Mouse (Mus musculus) adrenal gland, adult 2 months (tissue): ENCODE measurements around the gene Nipal1. TPM values are rescaled to one million over a fixed set of nuclear protein-coding genes. Genes with fewer than 3 reads are reported as not detected.

Source experiments
- DNase-seq: peaks from one replicate; pipeline ENCODE4 v3.0.0; 2021
- polyA plus RNA-seq: library from polyadenylated mRNA; depleted of rRNA; stranded (reverse); fragments of >200 nt; gene quantifications from 2 replicates; pipeline ENCODE4 v1.2.3, GENCODE M21; 2012
- total RNA-seq, 2 experiments: library from RNA; stranded (reverse); gene quantifications; 2 replicates each; pipeline ENCODE4 v1.2.3; 2021

The Nipal1 gene
- total and polyA plus RNA-seq, 3 experiments = 0.15 to 2.8 (median 0.38) TPM

GRCm38 (mm10) chr5:72664854-72665253 lies 17.3 kb downstream of the Nipal1 start:
- no peak for DNase-seq

DNA sequence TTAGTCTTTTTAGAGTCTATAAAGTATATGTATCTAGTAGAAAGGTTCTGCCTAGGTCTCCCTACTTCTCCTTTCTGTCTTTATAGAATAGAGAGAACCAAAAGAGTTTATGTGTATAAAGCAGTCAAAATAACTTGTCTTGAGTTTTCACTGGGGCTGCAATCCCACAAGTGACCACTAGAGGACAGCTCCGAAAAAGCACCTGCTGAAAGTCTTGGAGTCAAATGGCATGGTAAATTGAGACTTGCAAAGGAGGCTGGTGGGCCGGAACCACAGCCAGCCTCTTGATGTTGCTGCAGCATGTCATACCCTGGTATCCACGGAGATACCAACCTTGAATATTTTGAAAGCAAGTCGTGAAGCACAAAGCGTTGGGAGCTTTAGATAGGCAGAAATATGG lies 17.7 kb downstream of the Nipal1 start:
- peak; percentile 13 for DNase-seq

DNA sequence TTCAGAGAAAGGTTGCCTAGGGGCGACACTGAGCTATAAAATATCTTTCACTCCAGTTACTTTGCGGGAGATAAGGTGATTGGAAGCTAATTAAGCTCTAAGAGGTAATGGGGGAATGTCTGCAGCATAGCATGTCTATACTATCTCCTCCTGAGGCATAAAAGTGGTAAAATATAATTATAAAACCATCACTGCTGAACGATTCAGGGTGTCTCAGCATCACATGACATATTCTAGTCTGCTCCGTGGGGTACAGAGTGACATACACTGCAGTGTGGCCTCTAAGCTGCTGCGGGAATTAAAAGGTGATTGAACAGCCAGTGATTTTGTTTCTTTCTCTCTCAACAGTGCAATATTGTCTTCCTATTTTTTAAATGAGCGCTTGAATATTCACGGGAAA lies 18.8 kb downstream of the Nipal1 start:
- no peak for DNase-seq

GRCm38 (mm10) chr5:72668351-72668750 lies 20.8 kb downstream of the Nipal1 start:
- DNase-seq = no peak

DNA sequence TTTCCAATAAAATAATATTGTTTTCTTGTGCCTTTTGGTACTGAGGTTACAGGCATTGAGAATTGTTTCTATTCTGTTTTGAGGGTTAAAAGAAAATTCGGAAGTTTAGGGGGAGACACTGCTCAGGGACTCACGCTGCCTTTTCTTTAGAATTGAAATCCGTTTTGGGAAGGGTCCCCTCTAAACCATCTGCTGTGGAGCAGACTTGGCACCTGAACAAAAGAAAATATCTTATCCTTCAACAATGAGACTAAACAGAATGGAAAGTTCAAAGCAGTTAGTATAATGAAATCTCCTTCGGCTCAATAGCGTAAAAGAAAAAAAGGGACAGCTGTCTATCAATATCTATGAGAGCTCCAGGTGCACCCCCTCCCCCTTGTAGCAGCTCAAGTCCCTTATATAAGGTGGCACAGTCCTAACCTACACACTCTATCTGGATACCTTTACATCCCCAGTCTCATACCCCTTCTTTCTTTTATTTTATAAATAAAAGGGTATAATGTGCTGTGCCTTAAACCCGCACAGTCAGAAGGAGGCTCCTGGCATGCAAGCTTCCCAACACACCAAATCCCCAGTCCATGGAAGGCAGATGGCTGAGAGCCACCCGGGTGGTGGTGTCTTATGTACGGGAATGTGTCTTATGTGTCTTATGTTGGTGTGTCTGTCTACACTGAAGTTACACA lies 23.6 kb downstream of the Nipal1 start:
- DNase-seq = no peak

- DNase-seq = no peak
Measured at GRCm38 (mm10) chr5:72674994-72675542, 27.5 kb downstream of the Nipal1 start.

DNA sequence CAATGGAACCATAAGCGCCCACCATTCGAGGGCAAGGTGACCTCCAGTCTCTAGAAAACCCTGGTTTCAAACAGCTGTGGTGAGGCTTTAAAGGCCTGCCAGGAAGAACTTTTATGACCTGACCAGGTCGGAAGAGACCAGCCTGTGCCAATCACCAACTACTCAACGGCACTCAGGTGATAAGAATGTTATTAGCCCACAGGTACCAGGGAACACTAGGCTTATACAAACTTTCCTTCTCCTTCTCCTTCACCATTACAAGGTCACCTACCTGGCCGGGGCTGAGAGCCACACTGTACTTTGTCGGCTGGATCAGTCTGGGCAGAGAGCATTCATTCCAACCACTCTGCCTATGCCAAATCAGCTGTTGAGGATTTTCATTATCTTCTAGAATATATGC lies 33.9 kb downstream of the Nipal1 start:
- no peak for DNase-seq

GRCm38 (mm10) chr5:72689556-72689955 lies 42.0 kb downstream of the Nipal1 start:
- DNase-seq = no peak

DNA sequence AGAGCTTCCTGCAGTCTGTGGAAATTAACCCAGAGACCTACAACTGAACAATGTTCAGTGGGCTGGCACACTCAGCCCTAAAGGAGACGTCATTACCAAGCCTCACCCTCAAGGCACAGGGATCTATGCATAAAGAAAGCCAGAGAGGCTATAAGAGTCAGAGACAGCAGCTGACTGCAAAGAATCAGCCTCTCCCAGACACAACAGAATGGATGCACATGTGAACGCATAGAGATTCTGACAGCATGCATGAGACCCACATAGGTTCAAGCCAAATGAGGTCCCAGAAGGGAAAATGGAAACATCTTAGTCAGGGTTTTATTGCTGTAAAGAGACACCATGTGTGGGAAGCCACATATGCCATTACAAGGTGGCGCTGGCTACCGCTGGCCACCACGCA lies 42.9 kb downstream of the Nipal1 start:
- DNase-seq = no peak

DNA sequence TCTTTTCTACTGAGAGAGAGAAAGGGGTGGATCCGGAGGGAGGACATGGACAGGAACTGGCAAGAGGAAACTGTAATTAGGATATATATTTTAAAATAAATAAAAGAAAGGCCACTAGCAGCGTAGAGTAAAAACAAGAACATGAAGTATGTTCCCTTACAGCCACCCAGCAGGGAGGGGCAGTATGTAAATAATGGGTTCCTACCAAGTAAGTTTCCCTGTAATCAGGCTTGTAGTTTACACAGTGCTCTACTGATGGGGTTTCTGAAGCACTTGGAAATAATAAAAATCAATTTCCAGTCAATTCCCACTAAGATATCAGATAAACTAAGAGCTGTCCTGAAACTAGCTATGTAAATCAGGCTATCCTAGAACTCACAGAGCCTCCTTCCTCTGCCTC lies 47.1 kb downstream of the Nipal1 start:
- DNase-seq = no peak

- no peak for DNase-seq
Measured at GRCm38 (mm10) chr5:72696491-72696890, 48.9 kb downstream of the Nipal1 start.

DNA sequence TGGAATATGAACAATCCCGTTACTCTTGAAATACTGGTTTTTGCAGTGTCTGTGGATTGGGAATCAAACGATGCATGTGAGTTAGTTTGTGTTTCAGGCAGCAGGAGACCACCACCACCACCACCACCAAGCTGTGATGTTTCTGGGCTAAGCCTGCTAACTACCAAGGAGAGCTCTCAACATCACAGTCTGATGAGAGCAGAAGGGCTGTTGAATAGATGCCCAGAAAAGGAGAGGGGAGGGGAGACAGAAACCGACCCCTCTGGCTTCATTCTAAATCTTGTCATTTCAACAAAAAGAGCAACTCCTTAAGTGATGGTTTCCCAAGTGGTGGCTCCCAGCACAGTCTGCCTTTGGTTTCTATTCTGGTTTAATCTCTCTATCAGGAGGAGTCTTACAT lies 50.7 kb downstream of the Nipal1 start:
- no peak for DNase-seq

DNA sequence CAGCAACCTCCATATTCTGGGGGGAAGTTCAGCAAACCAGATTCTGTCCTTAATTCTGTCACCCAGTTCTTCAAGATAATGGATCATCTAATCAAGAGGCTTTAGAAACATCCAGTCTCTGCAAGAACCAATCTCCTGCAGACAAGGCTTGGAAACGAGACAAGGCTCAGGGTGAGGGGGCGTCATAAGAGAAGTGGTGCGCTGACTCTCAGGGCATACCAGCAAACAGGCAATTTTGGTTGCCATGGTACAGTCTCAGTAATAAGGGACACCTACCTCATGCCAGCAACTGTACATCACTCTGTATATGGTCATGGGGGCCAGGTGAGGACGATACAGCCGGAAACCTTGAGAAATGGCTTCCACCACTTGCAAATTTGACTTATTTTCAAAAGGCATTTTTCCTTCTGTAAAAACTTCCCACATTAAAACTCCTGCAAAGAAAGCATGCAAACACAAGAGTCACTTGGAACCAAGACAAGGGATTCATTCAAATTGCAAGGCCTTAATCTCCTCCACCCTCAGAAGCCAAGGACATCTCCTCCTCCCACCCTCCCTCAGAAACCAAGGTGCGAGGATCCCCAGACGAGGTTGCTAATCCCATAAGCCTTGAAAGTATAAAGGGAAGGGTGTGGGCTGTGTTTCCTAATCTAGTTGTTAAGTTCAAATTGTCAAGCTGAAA lies 51.4 kb downstream of the Nipal1 start:
- no peak for DNase-seq

DNA sequence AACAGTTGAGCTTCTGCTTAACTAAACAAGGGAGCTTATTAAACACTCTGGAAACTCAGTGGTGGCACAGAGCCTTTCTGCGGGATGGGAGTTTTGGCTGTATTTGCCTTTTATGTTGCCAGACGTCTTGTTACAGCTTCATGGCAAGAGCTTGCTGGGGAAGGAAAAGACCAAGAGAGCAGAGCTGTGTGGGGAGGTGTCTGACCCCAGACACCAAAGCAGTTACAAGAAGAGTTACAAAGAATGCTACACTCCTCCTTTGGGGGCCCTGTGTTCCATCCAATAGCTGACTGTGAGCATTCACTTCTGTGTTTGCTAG lies 51.9 kb downstream of the Nipal1 start:
- DNase-seq = no peak

- no peak for DNase-seq
Measured at GRCm38 (mm10) chr5:72702202-72702601, 54.6 kb downstream of the Nipal1 start.

GRCm38 (mm10) chr5:72706095-72706494 lies 58.5 kb downstream of the Nipal1 start:
- DNase-seq = no peak

- no peak for DNase-seq
Measured at GRCm38 (mm10) chr5:72706722-72707121, 59.1 kb downstream of the Nipal1 start.

DNA sequence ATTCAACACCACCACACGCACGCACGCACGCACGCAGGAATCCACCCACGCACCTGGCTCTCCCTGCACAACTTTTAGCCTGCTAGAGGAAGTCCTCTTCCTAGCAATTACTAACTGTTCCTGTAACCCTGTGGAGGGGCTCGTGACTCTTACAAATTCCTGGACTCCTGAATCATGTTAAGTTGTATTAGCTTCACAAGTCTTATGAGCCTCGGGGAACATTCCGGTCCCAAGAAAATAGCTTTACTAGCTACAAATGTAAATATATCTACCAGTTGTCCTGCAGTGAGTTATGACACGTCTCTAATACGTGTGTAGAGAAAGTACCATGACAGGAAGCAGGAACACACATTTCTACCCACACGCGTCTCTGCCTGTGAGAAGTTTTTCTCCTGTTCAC lies 61.9 kb downstream of the Nipal1 start:
- DNase-seq = no peak

DNA sequence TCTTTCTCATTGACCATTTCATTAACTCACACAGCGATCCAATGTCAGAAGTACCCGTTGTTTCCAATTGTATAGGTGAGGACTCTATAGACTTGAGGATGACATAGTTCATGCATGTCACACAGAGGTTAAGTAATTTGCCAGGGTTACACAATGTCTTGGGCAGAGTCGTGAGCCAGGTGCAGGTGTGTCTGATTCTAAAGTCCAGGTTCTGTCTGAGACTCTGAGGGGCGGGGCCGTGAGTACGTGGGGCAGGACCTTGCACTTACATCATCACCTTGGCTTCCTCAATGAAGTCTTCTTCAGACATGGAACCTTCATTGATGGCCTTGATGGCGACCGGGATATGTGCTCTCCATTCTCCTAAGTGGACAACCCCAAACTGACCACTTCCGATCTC lies 62.4 kb downstream of the Nipal1 start:
- DNase-seq = no peak

- peak; percentile 35 for DNase-seq
Measured at GRCm38 (mm10) chr5:72710572-72711278, 63.1 kb downstream of the Nipal1 start.

GRCm38 (mm10) chr5:72720587-72720986 lies 73.0 kb downstream of the Nipal1 start:
- DNase-seq = no peak
